Mouse (Mus musculus): ENCODE measurements around the gene Kcnj4. TPM values are rescaled to one million over a fixed set of nuclear protein-coding genes. Genes with fewer than 3 reads are reported as not detected.
"Not testable (repeated sequence)": the region's sequence is repeated elsewhere in the genome, so short reads cannot be mapped to it uniquely, and the experiment has no call there.

Kcnj4 gene
- total RNA-seq, 1 experiment from 2014 or later = not detected

DNA sequence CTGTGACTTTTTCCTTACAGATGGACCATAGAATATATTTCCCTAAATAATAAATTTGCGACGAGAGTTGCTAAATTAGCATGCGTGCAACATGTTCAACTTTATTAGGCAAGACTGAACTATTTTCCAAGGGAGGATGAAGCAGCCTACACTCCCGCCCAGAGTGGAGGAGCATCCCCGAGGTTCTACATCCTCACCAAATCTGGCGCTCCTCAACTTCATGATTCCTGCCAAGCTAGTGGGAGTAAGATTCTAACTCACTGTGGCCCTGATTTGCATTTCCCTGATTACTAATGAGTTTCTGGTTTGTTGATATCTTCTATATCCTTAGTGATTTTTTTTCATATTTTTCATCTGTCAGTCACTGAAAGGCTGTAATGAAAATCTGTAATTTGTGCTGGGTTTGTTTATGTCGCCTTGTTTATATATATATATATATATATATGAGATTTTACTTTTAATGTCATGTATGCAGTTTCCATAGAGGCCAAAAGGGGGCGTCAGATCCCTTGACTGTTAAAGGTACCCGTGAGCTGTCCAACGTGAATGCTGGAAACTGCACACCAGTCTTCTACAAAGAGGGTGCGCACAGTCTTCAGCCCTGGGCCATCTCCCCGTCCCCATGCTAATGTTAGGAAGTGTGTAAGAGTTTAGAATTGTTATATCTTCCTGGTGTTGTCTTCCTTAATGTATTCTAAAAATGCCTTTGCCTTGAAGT is 31.2 kb downstream of the Kcnj4 start:
- ATAC-seq (replicated peaks in 1 of 2; ENCODE audit: insufficient read depth in 1 of 2, low FRiP score in 2 of 2, low TSS enrichment in 1 of 2, low read depth in 1 of 2, poor library complexity in 2 of 2, severe bottlenecking in 2 of 2) = no peak

DNA sequence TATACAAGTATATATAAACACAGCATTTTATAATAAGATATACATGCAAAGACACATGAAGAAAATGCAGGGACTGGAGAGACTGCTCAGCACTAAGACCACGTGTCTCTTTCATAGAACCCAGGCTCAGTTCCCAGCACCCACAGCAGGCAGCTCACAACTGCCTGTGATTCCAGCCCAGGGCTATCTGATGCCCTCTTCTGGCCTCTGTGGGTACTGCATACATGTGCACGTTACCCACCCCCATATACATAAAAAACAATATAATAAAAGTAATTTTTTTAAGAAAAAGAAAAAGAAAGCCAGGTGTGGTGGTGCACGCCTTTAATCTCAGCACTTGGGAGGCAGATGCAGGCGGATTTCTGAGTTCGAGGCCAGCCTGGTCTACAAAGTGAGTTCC is 32.0 kb downstream of the Kcnj4 start:
- no peak for ATAC-seq (replicated peaks in 1 of 2; ENCODE audit: insufficient read depth in 1 of 2, low FRiP score in 2 of 2, low TSS enrichment in 1 of 2, low read depth in 1 of 2, poor library complexity in 2 of 2, severe bottlenecking in 2 of 2)

DNA sequence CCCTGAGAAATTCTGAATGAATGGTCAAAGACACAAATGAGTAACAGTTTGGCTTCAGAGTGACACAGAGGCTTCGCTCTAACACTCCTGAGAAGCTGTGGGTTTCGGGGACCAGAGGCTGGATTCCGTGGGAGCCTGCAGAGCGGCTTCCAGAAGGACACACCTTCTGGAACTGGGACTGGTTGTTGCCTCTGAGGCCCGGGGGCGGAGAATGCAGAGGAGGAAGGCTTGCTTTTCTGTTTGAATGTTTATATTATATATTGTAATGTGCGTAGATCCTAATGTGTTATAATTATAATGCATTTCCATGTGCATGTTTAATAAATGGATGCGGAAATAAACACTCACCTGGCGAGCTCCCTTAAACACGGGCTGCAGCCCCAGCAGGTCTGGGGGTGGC is 33.9 kb downstream of the Kcnj4 start:
- no peak for ATAC-seq (replicated peaks in 1 of 2; ENCODE audit: insufficient read depth in 1 of 2, low FRiP score in 2 of 2, low TSS enrichment in 1 of 2, low read depth in 1 of 2, poor library complexity in 2 of 2, severe bottlenecking in 2 of 2)

DNA sequence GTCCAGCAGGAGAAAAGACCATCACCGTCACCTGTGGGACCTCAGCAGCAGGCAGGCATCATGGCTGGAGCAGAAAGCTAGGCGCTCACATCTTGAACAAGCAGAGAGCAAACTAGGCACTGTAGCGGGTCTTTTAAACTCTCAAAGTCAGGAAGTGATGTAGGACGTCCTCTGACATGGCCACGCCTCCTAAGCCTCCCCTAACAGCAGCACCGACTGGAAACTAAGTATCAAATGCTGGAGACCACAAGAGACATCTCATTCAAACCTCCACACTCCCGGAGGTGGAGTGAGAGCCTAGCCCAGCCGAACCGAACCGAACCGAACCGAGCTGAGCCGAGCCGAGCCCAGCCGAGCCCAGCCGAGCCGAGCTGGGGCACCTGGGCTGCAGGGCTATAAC is 34.5 kb downstream of the Kcnj4 start:
- ATAC-seq (replicated peaks in 1 of 2; ENCODE audit: insufficient read depth in 1 of 2, low FRiP score in 2 of 2, low TSS enrichment in 1 of 2, low read depth in 1 of 2, poor library complexity in 2 of 2, severe bottlenecking in 2 of 2) = no peak

DNA sequence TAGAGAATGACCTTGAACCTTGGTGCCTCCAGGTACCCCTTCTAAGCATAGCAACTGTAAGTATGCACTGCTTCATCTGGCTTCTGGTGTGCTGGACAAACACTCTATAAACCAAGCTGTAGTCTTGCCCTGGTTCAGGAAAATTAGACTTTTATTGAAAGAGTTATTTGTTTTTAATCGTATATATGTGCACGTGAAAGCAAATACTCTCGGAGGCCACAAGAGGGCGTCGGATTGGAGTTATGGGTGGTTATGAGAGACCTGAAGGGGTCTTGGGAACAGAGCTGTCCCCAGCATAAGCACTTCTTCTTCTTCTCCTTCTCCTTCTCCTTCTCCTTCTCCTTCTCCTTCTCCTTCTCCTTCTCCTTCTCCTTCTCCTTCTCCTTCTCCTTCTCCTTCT is 35.5 kb downstream of the Kcnj4 start:
- ATAC-seq (replicated peaks in 1 of 2; ENCODE audit: insufficient read depth in 1 of 2, low FRiP score in 2 of 2, low TSS enrichment in 1 of 2, low read depth in 1 of 2, poor library complexity in 2 of 2, severe bottlenecking in 2 of 2) = no peak

DNA sequence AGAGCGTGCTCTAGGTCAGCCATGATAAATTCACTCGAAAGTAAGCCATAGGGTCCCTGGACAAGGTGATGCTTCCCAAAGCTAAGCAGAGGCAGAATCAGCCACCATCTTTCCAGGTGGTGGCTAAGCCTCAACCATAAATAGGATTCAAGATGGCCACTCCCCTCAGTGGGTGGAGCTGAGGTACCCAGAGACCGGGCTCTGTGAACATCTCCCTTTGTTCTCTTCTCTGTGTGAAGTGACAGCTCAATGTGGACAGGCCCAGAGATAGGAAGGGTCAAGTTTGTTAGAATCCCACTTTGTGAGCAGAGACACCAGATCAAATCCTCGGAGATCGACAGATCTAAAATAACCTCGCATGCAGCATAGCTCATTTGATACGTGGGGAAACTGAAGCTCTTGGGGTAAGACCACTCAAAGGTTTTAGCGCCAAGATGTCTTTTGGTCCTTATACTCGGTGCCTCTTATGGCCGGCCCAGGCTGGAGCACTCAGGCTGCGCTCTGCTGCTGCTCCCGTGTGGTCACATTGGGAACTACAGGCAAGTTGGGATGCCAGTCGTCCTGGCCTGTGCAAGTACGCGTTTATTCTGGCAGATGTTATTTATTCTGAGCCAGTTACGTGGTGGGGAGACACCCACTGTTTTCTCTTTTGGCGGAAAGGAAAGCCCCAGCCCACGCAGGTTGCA is 38.3 kb downstream of the Kcnj4 start:
- ATAC-seq (replicated peaks in 1 of 2; ENCODE audit: insufficient read depth in 1 of 2, low FRiP score in 2 of 2, low TSS enrichment in 1 of 2, low read depth in 1 of 2, poor library complexity in 2 of 2, severe bottlenecking in 2 of 2) = peak; percentile 80 to 93

DNA sequence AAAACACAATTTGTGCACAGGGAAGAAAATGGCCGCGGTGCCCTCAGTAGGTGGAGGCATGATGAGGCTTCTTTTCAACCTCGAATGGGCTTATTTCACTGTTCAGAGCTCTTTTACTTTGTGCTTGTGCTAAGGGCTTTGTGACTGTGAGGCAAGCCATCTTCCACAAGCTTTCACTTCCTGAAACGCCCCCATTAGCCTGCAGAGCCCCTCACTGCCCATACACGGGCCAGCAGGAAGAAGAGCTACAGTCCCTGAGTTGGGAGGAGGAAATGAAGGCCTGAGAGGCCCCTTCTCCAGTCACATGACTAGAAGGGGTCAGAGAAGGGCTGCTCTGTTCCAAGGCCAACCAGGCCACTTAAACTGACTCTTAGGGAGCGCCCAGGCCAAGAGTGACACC is 48.5 kb downstream of the Kcnj4 start:
- ATAC-seq (replicated peaks in 1 of 2; ENCODE audit: insufficient read depth in 1 of 2, low FRiP score in 2 of 2, low TSS enrichment in 1 of 2, low read depth in 1 of 2, poor library complexity in 2 of 2, severe bottlenecking in 2 of 2) = no peak

DNA sequence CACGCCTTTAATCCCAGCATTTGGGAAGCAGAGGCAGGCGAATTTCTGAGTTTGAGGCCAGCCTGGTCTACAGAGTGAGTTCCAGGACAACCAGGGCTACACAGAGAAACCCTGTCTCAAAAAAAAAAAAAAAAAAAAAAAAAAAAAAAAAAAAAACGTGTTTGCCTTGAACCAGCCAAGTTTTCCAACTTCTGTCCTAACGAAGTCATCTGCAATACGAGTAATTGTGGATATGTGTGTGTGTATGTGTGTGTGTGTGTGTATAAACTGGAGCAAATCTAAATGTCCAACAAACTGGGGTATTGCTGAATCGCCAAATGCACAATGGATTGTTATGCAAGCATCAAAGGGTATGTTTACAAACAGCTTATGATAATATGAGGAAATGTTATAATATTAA is 48.9 kb downstream of the Kcnj4 start:
- ATAC-seq (replicated peaks in 1 of 2; ENCODE audit: insufficient read depth in 1 of 2, low FRiP score in 2 of 2, low TSS enrichment in 1 of 2, low read depth in 1 of 2, poor library complexity in 2 of 2, severe bottlenecking in 2 of 2) = not testable (repeated sequence)

DNA sequence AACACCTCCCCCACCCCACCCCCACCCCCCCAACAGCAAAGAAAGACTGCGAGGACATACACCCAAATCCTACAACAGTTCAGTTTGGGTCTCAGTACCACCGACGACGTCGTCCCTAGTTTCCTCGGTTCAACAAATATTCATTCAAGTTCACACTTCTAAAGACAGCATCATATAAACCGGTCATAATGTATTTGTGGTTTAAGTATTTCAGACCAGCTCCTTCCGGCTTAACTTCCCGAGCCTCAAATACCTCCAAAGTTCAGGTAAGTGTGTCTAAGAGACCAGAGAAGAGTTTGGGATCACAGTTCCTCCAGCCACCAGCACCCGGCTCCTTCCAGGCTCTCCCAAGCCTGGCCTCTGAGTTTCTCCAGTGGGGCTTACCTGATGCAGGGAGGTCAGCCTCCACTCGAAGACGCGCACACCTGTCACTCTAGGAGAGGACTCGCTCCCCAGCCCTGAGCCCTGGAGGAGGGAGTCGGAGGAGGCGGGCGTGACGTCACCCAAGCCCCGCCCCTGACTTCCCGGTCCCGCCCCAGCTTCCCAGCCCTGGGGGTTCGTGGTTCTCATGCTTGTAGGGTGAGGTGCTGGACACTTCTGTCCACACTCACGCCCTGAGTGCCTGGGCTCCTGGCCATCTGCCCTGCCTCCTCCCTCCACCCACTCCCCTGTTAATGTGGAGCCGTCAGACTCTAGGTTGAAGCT is 49.8 kb downstream of the Kcnj4 start, which contains the start of gene Csnk1e:
Gene Csnk1e, minus strand, starts transcription at position 461 of the 705 bp plus-strand sequence.
- peak; percentile 55 to 69 for ATAC-seq (replicated peaks in 1 of 2; ENCODE audit: insufficient read depth in 1 of 2, low FRiP score in 2 of 2, low TSS enrichment in 1 of 2, low read depth in 1 of 2, poor library complexity in 2 of 2, severe bottlenecking in 2 of 2)

DNA sequence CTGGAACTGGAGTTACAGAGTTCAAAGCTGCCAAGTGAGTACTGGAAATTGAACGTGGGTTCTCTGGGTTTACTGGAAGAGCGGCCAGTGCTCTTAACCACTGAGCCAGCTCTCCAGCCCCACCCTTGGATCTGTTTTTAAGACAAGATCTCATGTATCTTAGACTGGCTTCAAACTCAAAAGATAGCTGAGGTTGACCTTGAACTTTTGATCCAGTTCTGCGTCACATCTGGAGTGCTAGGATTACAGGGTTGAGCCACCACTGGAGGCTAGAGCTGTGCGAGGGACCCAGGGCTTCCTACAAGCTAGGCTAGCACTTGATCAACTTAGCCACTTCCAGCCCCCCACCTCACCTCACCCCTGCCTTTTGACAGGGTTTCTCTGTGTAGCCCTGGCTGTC is 51.2 kb downstream of the Kcnj4 start:
- no peak for ATAC-seq (replicated peaks in 1 of 2; ENCODE audit: insufficient read depth in 1 of 2, low FRiP score in 2 of 2, low TSS enrichment in 1 of 2, low read depth in 1 of 2, poor library complexity in 2 of 2, severe bottlenecking in 2 of 2)

DNA sequence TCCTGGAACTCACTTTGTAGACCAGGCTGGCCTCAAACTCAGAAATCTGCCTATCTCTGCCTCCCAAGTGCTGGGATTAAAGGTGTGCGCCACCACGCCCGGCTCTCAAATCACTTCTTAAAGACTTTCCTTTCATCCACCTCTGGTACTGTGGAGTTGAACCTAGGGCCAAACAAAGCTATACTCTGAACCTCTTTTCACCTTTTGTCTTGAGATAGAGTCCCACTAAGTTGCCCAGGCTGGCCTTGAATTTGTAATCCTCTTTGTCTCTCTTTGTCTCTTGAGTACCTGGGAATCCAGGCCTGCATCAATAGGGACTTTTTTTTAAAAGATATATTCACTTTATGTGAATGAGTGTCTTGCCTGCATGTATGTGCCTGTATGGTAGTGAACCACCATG is 57.0 kb downstream of the Kcnj4 start:
- no peak for ATAC-seq (replicated peaks in 1 of 2; ENCODE audit: insufficient read depth in 1 of 2, low FRiP score in 2 of 2, low TSS enrichment in 1 of 2, low read depth in 1 of 2, poor library complexity in 2 of 2, severe bottlenecking in 2 of 2)

DNA sequence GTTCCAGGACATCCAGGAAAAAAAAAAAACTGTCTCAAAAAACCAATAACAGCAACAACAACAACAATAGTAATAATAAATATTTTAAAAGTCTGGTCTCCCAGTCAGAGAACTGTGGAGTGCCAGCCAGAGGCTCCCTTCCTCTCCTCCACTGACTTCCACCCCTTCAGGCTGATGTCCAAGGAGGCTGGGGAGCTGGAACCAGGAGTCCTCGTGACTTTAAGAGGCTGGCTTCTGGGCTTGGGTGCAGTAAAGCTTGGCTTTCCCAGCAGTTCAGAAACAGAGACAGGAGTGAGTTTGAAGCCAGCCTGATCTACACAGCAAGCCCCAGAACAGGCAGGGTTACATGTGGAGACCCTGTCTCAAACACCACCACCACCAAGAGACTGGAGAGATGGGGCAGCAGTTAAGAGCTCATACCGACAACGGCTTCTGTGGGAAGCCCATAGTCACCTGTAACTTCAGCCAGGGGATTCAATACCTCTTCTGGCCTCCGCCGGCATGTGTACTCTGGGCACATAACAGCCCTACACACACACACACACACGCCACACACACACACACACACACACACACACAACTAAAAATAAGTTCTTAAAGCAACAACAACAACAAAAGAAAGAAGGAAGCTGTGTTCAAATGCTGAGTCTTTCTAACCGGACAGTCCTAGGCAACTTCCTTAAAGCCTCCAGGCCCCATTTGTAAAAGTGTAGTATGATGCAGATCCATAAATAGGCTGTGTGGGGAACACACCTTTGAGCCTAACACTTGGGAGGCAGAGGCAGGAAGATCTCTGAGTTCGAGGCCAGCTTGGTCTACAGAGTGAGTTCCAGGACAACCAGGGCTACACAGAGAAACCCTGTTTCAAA is 59.0 kb downstream of the Kcnj4 start:
- ATAC-seq (replicated peaks in 1 of 2; ENCODE audit: insufficient read depth in 1 of 2, low FRiP score in 2 of 2, low TSS enrichment in 1 of 2, low read depth in 1 of 2, poor library complexity in 2 of 2, severe bottlenecking in 2 of 2) = no peak

DNA sequence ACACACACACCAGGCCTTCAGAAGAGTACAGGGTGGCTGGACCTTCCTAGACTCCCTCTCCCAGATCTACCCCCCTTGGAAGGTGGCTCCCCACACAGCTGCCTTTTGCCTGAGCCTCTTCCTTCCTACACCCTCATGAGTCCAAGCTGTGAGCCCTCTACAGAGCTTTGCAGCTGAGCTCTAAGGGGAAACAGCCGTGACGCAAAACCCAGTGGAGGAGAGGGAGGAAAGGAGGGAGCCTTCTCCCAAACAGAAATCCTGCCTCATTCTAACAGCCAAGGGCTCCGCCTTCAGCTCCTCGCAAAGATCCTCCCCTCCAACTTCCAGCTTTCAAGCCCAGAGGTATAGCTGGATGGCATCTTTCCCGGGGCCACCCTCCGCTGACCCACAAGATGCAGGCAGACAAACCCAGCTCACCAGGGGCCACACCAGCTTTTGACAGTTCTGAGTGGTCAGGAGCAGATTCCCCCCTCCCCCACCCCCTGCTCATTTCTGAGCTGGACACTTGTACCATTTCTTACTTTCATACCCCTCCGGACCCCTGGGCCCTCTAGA is 61.1 kb downstream of the Kcnj4 start:
- ATAC-seq (replicated peaks in 1 of 2; ENCODE audit: insufficient read depth in 1 of 2, low FRiP score in 2 of 2, low TSS enrichment in 1 of 2, low read depth in 1 of 2, poor library complexity in 2 of 2, severe bottlenecking in 2 of 2) = no peak

DNA sequence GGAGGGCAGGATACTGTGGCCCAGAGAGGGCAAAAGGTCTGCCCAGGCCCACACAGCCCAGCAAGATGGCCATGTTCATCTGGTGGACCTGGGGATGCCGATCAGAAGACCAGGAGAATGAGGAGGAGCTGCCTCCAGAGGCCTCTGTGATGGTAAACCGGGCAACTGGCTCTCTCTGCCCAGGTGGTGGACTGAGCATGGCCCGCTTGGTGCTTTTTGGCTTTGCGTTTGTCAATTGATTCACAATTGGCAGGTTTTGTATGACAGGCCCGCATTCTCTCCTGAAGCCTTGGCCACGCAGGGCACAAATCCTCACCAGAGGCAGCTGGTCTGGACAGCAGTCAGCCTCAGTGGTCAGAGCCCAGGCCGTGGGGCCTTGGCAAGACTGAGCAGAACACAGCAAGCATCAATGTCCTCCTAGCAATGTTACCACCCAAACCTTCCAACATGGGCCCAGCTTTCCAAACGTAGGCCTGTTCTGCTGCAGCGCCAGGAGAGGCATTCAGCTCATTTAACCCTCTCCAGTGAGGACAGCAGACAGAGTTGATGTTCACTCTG is 62.0 kb downstream of the Kcnj4 start:
- ATAC-seq (replicated peaks in 1 of 2; ENCODE audit: insufficient read depth in 1 of 2, low FRiP score in 2 of 2, low TSS enrichment in 1 of 2, low read depth in 1 of 2, poor library complexity in 2 of 2, severe bottlenecking in 2 of 2) = no peak

DNA sequence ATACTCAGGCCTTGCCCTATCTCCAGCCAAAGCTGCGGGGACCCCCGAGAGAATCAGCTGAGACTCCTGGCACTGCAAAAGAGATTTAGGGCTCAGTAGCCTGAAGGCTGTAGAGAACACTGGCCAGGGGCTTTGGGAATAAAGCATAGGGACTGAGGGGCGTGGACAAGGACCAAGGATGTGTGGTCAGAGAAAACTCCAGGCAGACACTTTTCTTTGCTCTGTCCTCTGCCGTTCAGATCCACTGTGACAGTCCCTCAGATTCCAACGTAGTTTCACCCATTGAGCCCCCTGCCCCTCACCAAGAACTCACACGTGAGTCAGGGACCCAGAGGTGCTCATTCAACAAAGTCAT is 62.8 kb downstream of the Kcnj4 start:
- no peak for ATAC-seq (replicated peaks in 1 of 2; ENCODE audit: insufficient read depth in 1 of 2, low FRiP score in 2 of 2, low TSS enrichment in 1 of 2, low read depth in 1 of 2, poor library complexity in 2 of 2, severe bottlenecking in 2 of 2)

DNA sequence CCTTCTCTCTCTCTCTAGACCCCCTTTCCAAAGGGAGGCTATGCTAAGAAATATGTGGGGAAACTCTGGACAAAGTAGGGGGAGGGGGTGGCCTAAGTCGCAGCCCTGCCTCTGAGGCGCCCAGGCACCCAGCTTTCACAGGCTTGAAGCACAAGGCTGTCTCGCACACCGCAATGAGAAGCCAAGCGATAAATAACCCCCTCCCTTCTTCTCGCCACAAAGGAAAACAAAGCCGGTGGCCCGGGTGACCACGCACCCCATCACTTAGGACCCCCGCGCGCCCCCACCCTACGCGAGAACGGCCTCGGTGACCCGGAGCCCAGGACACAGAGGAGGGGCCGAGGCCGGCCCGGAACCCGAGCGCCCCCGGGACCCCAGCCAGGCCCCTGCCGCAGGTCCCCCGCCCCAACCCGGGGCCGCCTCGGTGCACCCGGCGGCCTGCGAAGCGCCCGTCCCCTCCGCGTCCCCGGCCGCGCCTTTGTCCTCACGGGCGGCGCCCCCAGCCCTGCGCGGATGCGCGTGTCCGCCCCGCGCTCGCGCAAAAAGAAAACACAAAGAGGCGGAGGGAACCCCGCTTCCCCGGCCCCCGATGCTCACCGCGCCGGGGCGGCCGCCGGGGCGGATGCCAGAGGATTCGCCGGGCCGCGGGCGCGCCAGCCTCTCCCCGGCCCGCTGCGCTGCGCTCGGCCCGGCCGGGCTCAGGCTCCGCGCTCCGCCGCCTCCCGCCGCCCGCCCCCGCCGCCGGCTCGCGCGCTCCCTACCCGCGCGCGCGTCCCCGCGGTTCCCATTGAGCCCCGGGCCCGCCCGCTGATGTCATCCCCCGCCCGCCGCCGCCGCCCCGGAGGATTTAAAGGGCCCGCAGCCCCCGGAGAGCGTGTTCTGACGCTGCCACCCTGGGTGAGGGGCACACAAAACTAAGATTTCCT is 63.4 kb downstream of the Kcnj4 start:
- peak; percentile 5 to 39; a peak in 2 of 4 replicates for ATAC-seq (replicated peaks in 1 of 2; ENCODE audit: insufficient read depth in 1 of 2, low FRiP score in 2 of 2, low TSS enrichment in 1 of 2, low read depth in 1 of 2, poor library complexity in 2 of 2, severe bottlenecking in 2 of 2)

All from hematopoietic stem cell, adult 5-6 weeks (primary cell).